Mouse (Mus musculus): ENCODE measurements around the gene Gfpt2. TPM values are rescaled to one million over a fixed set of nuclear protein-coding genes. Genes with fewer than 3 reads are reported as not detected.
"Not testable (repeated sequence)": the region's sequence is repeated elsewhere in the genome, so short reads cannot be mapped to it uniquely, and the experiment has no call there.

Gfpt2 gene
- total RNA-seq, 2 experiments from 2014 or later, result 5.7 to 6.2 TPM

DNA sequence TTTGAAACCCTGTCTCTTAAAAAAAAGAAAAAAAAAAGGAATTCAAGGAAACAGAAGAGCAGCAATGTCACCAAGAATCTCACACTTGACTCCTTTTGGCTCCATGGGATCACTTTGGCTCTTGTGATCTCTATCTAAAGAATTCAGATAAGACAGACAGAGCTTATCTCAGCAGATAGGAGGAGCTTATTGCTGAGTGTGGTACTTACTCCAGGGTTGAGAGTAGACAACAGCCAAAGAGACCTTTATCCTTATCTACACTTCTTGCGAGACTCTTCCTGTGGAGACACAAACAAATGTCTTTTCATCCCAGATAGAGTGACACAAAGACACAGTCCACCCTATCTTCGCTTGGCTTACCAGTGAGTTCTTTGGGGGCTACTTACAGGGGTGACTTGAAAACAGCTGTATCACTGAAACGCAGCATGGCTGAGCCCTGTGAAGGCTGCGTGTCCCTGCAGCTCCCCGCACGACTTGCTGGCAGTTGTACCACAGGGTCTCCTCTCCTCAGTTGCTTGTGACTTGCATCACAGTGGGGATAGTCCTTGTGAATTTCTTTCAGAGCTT lies 12.1 kb upstream of the Gfpt2 start:
- intact Hi-C loops (cut with DNase I), result no loop called here
- DNase-seq, result no peak

DNA sequence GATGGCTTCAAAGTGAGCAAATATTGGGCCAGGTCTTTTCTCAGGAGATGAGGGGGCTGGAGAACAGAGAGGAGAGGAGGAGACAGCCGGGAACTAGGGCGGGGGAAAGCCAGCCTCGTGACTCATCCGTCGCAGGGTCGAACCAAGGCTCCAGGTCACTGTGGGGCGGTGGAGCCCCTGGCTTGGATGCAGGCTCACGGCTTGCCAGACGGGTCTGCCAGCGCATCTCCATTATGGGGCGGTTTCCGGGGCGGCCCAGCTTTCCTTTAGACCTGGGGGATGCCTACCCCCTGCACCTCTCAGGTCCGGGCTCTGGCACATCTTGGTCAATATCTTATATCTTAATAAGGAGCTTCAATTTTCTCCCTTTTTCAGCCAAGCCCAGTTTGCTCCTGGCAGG lies 847 bp upstream of the Gfpt2 start:
- intact Hi-C loops (cut with DNase I), result no loop called here

DNA sequence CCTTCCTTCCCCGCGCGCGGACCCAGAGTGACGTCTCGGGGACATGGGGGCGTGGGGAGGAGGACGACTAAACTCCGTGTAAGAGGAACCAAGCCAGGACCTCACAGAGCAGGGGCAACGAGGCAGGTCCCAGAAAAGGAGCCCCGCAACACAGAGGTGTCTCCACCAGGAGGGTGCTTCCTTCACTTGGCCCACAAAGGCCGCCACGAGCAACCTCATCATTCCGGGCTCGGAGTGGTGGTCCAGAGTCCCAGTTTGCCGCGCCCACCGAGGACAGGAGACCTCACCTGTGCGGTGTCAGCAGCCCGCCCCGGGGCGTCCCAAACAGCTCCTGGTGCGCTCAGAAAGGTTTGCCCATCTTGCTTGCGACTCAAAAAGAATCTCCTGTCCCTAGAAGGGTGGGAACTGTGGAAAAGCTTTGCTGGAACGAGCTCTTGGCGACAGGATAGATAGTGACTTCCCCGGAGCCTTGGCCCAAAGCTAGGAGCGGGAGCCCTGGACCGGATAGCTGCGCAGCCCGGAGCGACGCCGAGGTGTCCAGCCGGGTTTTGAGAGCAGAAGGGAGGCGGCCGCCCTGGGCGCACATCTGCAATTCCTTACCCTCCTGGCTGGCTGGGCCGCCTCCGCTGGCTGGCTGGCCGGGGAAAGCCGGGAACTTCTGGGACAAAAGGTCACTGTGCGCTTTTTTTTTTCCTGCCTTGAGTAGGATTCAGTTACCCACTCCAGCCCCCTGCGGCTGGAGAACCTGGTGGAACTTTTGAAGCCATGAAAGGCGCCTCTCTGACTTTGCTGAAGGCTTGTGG lies 565 bp downstream of the Gfpt2 start:
- intact Hi-C loops (cut with DNase I), result no loop called here
- DNase-seq, result peak; percentile 34 to 37

More for the DNA sequence above, 847 bp upstream of the Gfpt2 start:
- peak; percentile 49 to 60 for DNase-seq

DNA sequence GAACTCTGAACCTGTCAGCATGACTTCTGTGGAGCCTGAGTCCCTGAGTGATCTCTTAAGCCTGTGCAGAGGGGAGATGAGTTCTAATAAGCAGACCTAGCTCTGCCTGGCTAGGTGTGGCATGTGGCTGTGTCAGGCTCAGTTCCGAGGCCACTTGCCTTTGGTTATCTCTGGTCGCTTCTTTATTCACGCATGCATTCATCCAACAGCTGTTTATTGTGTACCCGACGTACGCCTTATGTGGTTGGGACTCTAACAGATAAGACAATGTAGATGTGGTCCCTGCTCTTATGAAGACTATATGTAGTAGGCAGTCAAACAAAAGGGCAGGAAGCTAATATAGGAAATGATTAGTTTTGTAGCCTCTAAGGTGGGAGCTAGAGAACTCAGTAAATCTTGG lies 5.0 kb downstream of the Gfpt2 start:
- intact Hi-C loops (cut with DNase I), result no loop called here
- no peak for DNase-seq

- no peak for DNase-seq
- intact Hi-C loops (cut with DNase I), result no loop called here
Measured at GRCm38 (mm10) chr11:49801516-49801915, 7.5 kb downstream of the Gfpt2 start.

DNA sequence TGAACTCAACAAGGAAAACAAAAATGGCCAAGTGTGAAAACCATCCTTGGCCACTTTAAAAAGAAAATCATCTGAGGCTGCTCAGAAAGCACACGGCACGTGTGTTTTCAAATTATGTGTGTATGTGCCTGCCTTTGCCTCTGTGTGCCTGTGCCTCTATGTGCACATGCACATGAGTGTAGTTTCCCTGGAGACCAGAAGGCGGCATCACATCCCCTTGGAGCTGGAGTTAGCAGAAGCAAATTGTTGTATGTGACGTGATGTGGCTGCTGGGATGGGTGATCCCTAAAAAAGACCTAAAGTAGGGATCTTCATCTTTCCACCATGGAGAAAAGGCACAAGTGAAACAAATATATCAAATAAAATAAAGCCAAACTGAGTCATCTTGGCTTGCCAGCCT lies 9.8 kb downstream of the Gfpt2 start:
- no peak for DNase-seq
- intact Hi-C loops (cut with DNase I), result no loop called here

- DNase-seq, result no peak
- intact Hi-C loops (cut with DNase I), result no loop called here
Measured at GRCm38 (mm10) chr11:49806218-49806617, 12.2 kb downstream of the Gfpt2 start.

DNA sequence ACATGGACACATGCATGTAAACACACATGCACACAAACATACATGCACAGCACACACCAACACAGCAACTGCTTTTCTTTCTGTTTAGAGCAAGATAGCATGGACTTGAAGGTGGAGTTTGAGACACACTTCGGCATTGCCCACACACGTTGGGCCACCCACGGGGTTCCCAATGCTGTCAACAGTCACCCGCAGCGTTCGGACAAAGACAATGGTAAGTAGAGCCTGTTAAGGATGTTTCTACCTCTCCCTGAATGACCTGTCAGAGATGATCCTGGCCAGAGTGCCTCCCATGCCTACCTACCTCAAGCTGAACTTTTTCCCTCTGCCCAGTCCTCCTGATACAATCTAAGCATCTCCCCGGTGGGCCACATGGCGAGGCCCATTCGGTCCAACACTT lies 15.0 kb downstream of the Gfpt2 start:
- no peak for DNase-seq
- intact Hi-C loops (cut with DNase I), result no loop called here

DNA sequence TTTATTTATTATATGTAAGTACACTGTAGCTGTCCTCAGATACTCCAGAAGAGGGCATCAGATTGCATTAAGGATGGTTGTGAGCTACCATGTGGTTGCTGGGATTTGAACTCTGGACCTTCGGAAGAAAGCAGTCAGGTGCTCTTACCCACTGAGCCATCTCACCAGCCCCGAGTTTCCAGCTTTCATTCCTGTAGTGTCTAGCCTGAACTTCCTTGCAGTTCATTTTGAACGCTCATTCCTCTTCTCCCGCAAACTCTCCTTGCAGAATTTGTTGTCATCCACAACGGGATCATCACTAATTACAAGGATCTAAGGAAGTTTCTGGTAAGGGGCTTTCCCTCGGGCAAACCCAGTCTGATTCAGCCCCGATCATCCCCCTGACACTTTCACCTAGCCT lies 16.7 kb downstream of the Gfpt2 start:
- intact Hi-C loops (cut with DNase I); DNase-seq: not testable (repeated sequence)

DNA sequence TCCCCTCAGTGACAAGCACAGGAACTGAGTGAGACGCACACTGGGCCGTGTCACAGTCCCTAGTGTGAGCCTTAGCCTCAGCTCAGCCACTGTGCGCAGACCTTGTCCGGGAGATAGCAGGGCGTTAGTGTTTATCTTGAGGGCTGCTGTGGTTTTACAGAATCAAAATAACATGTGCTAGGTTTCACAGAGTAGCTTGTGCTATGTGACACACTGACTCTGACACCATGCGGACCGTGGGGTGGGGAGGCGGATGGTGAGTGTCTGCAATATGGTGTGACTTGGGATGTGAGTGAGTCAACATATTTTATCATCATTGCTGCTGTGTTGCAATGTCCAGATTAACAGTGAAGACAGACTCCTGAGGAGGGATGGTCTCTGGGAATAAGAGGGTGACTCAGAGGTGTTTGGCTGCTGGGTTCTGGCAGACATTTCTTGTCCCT lies 17.1 kb downstream of the Gfpt2 start:
- intact Hi-C loops (cut with DNase I), result no loop called here
- DNase-seq, result peak; percentile 16 to 23

DNA sequence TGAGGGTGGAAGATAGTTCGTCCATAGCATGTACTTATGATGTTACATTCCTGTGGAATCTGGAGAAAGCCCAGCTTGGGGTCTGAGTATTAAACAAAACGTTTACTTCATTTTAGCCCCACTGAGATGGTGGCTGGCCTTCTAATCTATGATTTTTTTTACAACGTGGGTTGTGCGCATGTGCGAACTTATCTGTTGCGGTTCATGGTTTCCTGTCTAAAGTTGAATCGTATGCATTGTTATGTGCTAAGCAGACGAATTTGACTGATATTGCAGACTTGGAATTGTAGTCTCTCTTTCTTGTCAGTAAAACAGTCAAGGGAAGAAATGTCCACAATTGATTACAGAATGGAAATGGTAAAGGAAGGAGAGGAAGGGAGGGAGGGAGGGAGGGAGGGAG lies 17.9 kb downstream of the Gfpt2 start:
- DNase-seq, result no peak
- intact Hi-C loops (cut with DNase I), result no loop called here

DNA sequence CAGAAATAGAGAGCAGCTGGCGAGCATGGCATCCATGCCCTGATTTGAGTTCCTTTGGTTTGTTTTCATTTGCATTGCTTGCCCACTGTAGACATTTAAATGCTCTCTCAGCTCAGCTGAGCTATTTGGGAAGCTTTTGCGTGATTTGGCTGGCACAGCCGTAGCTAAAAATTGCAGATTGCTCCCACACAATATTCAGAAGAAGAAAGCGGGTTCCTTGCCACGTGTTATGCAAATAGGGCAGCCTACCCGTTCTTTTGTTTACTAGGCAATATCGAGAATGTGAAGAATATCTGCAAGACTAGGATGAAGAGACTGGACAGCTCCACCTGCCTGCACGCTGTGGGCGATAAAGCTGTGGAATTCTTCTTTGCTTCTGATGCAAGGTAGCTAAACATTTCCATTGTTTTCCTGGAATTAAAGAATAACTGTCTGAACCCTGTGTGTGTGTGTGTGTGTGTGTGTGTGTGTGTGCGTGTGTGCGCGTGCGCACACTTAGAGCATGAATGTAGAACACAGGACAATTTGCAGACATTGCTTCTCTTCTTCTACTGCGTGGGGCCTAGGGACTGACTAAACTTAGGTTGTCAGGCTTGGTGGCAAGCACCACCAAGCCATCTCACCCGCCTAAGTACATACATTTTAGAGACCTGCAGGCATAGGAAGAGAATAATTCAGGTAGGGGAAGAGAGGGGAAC lies 25.0 kb downstream of the Gfpt2 start:
- no peak for DNase-seq
- intact Hi-C loops (cut with DNase I), result no loop called here

DNA sequence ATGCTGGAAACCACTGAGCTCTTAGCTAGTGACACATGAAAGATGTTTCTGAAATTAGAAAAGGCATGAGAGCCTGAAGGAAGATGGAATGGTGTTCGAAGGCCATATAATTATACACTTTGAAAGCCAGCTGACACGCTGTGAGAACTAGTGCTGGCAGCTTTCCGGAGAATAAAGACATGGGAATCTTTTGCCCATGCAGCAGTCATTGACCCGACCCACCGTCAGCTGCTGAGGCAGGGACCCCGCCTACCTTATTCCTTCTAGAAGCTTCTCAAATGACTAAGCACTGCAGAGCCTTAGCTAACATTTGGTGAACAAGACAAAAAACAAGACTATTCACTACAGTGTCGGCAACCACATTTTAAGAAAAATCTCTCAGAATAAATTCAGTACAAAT lies 25.7 kb downstream of the Gfpt2 start:
- no peak for DNase-seq
- intact Hi-C loops (cut with DNase I), result no loop called here

DNA sequence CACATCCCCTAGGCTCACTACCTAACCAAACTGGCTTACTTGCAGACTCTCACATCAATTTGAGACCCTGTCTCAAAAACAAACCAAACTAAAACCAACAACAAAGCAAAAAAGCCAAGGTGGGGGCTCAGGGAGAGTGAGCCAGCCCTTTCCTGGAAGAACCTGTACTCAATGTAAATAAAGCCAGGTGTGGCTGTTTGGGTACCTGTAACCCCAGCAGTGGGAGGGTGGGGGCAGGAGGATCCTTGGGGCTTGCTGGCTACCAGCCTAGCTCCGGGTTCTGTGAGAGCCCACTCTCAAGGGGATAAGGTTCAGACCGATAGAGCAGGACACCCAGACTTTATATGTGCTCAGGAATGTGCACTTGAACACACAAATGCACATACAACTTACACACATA lies 26.9 kb downstream of the Gfpt2 start:
- no peak for DNase-seq
- intact Hi-C loops (cut with DNase I), result no loop called here

DNA sequence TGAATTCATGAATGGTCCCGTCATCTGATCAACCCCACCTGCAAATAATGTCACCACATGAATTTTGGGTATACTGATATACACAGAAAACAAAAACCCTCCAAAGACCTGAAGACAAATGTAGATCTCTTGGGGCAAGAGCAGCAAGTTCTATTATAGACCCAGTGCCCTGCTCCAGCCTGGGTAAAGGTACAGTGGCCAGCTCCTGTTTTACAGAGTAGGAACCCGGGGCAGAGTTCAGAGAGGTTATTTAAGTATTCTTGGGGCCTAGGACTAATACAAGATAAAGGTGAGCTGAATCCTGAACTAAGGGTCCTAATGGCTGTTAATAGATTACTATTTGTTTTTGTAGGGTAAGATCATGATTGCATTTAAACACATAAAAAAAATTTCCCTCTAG lies 27.6 kb downstream of the Gfpt2 start:
- intact Hi-C loops (cut with DNase I), result no loop called here

DNA sequence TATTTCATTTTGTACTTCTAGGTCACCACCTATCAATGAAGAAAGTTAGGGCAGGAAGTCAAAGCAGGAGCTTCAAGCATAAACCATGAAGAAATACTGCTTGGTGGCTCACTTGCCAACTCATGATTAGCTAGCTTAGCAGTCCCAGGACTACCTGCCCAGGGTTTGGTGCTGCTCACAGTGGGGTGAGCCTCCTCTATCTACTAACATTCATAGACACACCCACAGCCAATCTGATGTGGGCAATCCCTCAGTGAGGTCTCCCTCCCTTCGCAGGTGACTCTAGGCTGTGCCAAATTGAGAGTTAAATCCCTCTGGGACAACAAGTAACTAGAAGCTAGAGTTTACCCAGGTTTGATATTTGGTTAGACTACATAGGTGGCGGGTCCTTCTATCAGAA lies 28.4 kb downstream of the Gfpt2 start:
- no peak for DNase-seq
- intact Hi-C loops (cut with DNase I), result no loop called here

More for the DNA sequence above, 27.6 kb downstream of the Gfpt2 start:
- DNase-seq, result no peak

DNA sequence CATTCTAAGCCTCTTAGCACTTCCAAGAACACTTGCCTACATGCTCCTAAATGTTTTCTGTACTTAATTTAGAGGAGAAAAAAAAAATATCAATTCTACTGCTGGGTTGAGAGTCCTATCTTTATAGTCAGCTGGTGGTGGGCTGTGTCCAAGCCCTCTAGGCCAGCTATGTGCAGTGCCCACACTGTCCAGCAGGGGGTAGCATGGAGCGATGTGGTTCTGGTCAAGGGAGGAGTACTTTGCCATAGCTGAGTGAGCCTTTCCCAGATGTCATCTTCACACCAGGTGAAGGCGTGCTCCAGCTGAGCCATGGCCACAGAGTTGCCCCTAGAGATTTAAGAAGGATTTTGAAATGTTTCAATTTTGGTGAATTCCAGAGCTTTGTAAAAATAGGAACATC lies 30.9 kb downstream of the Gfpt2 start:
- intact Hi-C loops (cut with DNase I), result loop anchor here (5.0 kb wide), 1 partner anchor 47 kb away; no protein-coding TSS in a partner anchor
- peak; percentile 44 to 74 for DNase-seq

DNA sequence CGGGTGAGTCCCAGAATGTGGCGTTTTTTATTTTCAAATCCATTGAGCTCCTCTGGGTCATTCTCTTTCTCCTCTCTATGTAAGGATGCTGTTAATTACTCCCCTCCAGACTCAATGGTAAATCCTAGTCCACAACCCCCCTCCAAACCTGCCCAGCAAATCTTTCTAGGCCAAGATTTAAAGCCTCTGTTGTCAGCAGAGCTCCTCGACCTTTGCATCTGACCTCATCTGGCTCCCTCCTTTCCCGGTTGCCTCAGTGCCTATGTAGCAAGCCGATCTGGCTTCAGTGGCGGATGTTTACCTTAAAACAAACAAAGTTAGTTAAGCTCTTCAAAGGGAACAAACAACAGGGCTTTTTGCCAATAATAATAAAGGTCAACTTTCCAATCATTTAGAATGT lies 33.3 kb downstream of the Gfpt2 start:
- no peak for DNase-seq
- intact Hi-C loops (cut with DNase I), result loop anchor here (5.0 kb wide), 1 partner anchor 45 kb away; no protein-coding TSS in a partner anchor

GRCm38 (mm10) chr11:49829176-49829745 lies 35.3 kb downstream of the Gfpt2 start:
- no peak for DNase-seq
- intact Hi-C loops (cut with DNase I), result loop anchor here (5.0 kb wide), 1 partner anchor 43 kb away; no protein-coding TSS in a partner anchor

- intact Hi-C loops (cut with DNase I), result no loop called here
- DNase-seq, result no peak
Measured at GRCm38 (mm10) chr11:49831980-49832379, 38.0 kb downstream of the Gfpt2 start.

DNA sequence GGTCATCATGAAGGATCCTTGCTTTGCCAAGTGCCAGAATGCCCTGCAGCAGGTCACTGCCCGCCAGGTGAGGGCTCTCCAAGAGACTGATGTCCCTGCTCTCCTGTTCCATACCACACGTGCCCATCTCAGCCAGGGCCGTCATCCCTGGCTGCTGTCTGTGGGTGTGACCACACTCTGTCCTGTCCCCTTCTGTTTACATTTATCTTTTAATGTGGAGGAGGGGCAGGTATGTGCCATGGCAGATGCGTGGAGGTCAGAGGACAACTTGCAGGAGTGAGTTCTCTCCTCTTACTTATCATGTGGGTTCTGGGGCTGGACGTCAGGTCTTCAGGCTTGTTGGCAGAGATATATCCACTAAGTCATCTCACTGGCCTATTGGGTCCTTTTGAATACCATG lies 39.0 kb downstream of the Gfpt2 start:
- intact Hi-C loops (cut with DNase I), result no loop called here
- DNase-seq, result no peak

Data from gastrocnemius, postnatal 36 days (tissue).